Mouse (Mus musculus): ENCODE measurements at regions not wholly inside any gene's neighbourhood (a gene's known extent, or its start where the extent isn't known, plus 50 kb on each side); places are given as distances from the start of the nearest gene placed in this dataset.

- TF ChIP-seq POLR2A (IDR thresholded peaks at IDR 0.05; ENCODE audit: borderline replicate concordance, insufficient read depth, low read length) (no peak), CTCF (IDR thresholded peaks at IDR 0.05; ENCODE audit: borderline replicate concordance, insufficient read depth, low read depth, low read length) (no peak)
Measured at GRCm38 (mm10) chr8:104008756-104009155, 92.7 kb upstream of the Cdh5 start.
